Mouse (Mus musculus): ENCODE measurements around the gene Lfng. TPM values are rescaled to one million over a fixed set of nuclear protein-coding genes. Genes with fewer than 3 reads are reported as not detected.

Lfng gene
- total RNA-seq, 2 experiments from 2014 or later = 21.3 to 54.2 TPM

DNA sequence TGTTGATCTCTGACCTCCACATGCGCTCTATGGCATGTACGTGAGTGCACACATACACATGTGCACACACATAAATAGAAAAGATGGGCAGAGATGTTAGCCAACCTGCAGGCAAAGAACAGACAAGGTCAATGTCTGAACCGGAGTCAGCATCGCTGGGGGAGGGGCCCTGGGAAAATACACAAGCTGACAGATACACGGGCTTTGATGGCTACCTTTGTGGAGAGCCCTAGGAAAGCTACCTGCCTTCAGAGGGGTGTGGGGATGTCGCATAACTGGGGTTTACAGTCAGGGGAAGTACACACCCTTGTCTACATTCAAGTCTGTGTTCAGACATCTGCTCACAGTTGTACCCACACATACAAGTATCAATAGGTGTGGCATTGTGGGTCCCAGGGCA is 31.4 kb downstream of the Lfng start:
- ATAC-seq (ENCODE audit: poor library complexity, severe bottlenecking) = no peak

- ATAC-seq (ENCODE audit: poor library complexity, severe bottlenecking) = no peak
Observed at GRCm38 (mm10) chr5:140639312-140639711, 32.2 kb downstream of the Lfng start.

- ATAC-seq (ENCODE audit: poor library complexity, severe bottlenecking) = no peak
Observed at GRCm38 (mm10) chr5:140639871-140640270, 32.8 kb downstream of the Lfng start.

- no peak for ATAC-seq (ENCODE audit: poor library complexity, severe bottlenecking)
Observed at GRCm38 (mm10) chr5:140640812-140641211, 33.7 kb downstream of the Lfng start.

- ATAC-seq (ENCODE audit: poor library complexity, severe bottlenecking) = no peak
Observed at GRCm38 (mm10) chr5:140641254-140641928, 34.3 kb downstream of the Lfng start.

DNA sequence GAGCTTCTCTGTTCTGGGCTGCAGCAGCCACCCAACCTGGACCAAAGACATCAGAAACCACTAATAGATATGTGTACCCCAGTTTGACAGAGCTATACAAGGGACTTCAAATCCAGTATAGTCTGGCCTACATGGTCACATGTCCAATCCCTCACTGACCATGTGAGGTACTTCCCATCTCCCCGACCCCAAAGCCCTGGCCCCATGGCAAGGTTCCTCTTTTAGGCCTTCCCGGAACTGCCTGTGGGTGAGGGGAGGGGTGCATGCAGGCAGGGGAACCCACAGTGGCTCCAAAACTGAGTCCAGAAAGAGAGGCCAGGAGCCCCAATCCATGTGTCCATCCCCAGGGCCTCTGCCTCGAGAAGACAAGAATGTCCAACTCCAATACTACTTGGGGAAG is 35.0 kb downstream of the Lfng start:
- ATAC-seq (ENCODE audit: poor library complexity, severe bottlenecking) = peak; percentile 96

DNA sequence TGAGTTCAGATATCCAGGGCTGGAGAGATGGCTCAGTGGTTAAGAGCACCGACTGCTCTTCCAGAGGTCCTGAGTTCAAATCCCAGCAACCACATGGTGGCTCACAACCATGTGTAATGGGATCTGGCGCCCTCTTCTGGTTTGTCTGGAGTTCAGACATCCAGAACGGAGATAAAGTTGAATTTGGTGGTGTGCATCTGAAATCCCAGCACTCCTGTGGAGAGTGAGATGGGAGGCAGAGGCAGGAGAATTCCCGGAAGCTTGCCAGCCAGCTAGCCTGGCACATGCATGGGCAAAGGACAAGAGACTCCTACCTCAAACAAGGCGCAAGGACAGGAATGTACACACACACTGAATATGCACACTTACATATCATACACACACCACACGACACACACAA is 37.1 kb downstream of the Lfng start:
- no peak for ATAC-seq (ENCODE audit: poor library complexity, severe bottlenecking)

DNA sequence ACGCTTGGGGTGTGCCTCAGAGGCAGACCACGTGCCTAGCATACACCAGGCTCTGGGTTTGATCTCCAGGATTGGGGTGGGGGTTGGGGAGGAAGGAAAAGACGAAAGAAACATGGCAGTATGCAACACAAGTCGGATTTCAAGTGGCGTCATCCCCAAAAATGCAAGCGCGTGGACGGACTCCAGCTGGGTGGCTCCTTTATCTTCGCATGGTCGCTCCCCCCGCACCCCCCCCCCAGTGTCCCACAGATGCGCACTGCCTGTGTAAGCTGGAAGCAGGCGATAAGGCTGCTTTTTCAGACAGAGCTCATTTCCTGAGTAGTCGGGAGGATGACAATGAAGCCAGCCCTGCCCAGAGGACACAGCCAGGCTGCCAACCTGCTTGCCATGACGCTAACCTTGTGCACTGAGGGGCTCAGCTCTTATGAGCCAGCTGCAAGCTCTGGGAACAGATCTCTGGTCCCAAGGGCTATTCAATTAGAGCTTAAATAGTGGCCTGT is 37.6 kb downstream of the Lfng start:
- no peak for ATAC-seq (ENCODE audit: poor library complexity, severe bottlenecking)

DNA sequence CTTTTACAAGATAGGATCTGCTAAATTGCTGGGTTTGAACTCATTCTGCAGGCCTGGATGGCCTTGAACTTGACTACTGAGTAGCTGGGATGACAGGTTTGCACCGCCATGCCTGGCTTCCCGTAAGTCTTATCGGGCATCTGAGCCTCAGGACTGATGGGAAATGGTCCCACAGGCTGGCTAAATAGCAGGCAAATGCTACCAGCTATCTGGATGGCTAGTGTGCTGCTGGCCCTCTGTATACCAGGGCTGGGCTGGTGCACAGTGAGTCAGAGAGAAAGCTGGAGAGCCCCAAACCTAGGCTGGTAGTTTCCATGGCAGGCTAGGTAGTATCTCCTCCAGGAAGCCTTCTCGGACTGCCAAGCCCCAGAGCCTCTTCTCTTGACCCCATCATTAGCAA is 38.3 kb downstream of the Lfng start:
- no peak for ATAC-seq (ENCODE audit: poor library complexity, severe bottlenecking)

DNA sequence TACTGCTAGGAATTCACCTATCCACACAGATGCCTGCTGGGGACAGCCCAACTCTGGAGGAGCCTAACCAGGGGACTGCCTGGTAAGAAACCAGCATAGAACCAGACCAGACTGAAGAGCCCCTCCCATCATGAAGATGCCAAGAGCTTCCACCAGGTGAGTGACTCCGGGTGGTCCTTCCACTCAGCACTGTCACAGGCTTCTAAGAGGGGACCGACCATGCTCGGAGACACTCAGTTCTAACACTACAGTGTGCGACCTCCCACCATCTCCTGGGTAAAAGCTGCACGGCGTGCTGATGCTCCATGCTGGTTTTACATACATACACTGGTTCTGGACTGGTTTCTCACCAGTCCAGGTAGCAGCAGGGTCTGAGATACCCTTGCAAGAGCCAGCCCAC is 39.1 kb downstream of the Lfng start:
- no peak for ATAC-seq (ENCODE audit: poor library complexity, severe bottlenecking)

GRCm38 (mm10) chr5:140647031-140647760 is 40.1 kb downstream of the Lfng start:
- ATAC-seq (ENCODE audit: poor library complexity, severe bottlenecking) = no peak

GRCm38 (mm10) chr5:140647821-140648518 is 40.9 kb downstream of the Lfng start:
- no peak for ATAC-seq (ENCODE audit: poor library complexity, severe bottlenecking)

DNA sequence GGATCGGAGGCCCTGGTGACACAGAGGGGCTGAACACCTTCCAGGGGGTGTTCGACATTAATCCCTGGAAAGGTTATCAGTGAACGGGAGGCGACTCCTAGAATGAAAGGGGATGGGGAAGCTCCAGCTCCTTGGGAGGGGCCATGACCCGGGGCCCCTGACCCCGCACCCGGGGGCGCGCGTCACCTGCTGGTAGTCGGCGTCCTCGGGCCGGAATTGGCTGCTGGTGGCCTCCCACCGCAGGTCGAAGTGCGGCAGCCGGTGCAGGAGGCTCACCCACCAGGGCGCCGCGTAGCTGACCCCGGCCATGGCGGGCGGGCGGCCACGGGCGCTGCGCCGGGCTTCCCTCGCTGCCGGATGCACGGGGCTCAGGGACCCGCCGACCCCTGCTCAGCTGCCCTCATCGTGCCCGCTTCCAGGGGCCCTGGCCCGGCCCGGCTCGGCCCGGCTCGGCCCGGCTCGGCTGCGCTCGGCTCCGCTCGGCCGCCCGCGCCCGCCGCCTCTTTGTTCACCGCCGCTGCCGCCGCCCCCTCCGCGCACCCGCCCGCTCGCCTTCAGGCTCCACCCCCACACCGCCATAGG is 41.5 kb downstream of the Lfng start, which contains the start of gene Ttyh3:
Gene Ttyh3, minus strand, starts transcription at position 513 of the 582 bp plus-strand sequence.
- peak; percentile 17 for ATAC-seq (ENCODE audit: poor library complexity, severe bottlenecking)

- peak; percentile 93 for ATAC-seq (ENCODE audit: poor library complexity, severe bottlenecking)
Observed at GRCm38 (mm10) chr5:140649101-140649667, 42.1 kb downstream of the Lfng start.

DNA sequence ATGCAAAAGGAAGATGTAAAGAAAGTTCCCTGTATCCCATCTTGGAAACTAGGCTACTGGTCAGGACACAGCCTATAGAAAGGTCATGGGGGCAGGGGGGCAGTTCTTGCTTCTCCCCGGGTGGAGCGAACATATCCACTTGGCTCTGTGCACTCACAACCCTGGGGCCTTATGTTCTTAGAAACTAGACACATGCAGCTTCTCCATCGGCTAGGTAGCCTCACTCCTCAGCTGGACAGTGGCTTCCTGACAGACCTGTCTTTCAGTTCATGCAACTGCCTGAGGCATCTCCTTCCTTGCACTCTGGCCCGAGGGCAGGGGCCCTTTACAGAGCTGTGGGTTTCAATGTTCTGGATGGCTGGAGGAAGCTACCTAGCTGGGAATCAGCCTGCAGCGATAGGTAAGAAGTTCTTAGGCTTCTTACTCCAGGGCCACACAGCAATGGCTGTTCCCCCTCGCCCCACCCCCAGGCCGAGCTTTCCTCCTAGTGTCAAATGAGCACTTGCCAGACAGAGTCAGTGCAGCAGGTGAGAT is 42.8 kb downstream of the Lfng start:
- ATAC-seq (ENCODE audit: poor library complexity, severe bottlenecking) = no peak

DNA sequence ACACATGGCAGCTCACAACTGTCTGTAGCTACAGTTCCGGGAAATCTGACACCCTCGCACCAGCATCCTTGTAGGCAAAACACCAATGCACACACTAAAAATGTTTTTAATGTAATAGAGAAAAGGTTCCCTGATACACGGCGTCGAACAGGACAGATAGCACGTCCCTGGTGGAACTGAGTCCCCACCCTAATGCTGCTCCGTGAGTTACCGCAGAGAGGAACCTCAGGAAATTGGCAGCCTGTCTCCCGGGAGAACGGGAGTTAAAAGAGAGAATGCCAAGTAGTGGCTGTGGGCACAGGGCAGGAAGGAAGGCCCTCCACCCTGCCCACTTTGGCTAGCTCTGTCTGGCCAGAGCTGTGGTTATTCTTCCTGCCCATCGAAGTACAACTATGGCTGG is 44.1 kb downstream of the Lfng start:
- ATAC-seq (ENCODE audit: poor library complexity, severe bottlenecking) = no peak

DNA sequence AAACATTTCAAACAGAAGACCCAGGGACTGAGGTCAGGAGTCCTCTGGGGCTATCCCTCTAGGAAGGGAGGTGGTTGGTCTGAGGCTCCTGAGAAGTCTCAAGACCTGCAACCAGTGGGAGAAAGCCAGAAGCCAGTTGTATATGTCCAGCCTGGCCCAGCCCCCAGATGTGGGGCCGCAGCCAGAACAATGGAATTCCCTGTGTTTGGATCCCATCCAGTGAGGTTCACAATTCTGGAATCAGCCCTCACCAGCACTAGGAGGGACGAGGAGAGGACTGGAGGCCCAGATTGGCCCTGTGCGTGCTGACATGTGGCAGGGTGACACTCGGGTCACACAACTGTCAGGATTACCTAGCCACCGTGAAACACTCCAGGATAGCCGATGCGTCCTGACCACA is 45.5 kb downstream of the Lfng start:
- no peak for ATAC-seq (ENCODE audit: poor library complexity, severe bottlenecking)

GRCm38 (mm10) chr5:140654096-140654845 is 47.2 kb downstream of the Lfng start:
- ATAC-seq (ENCODE audit: poor library complexity, severe bottlenecking) = no peak

GRCm38 (mm10) chr5:140659607-140660272 is 52.6 kb downstream of the Lfng start:
- ATAC-seq (ENCODE audit: poor library complexity, severe bottlenecking) = no peak
